Mouse (Mus musculus) brain, embryonic 18.5 days (tissue): ENCODE data around the gene St8sia4.

Experiments used
- DNase-seq: peaks from one replicate; pipeline ENCODE4 v3.0.0-alpha.2; 2012; ENCODE audit warnings: low read depth, low spot score

St8sia4 gene

GRCm38 (mm10) chr1:95667435-95668252, at the start of gene St8sia4:
TSS of gene St8sia4 (minus strand) at chr1:95667571.
- peak; percentile 86 for DNase-seq

- DNase-seq, result no peak
These were observed 41.8 kb upstream of the St8sia4 start for GRCm38 (mm10) chr1:95709181-95709580.

- no peak for DNase-seq
These were observed 32.5 kb upstream of the St8sia4 start for GRCm38 (mm10) chr1:95699903-95700302.

- DNase-seq, result no peak
These were observed 6.7 kb upstream of the St8sia4 start for GRCm38 (mm10) chr1:95674052-95674451.

GRCm38 (mm10) chr1:95668253-95668805, 958 bp upstream of the St8sia4 start:
- peak; percentile 10 for DNase-seq

GRCm38 (mm10) chr1:95666541-95667320, 640 bp downstream of the St8sia4 start:
- peak; percentile 3 for DNase-seq

- peak; percentile 24 for DNase-seq
These were observed 1.4 kb downstream of the St8sia4 start for GRCm38 (mm10) chr1:95665951-95666484.

- DNase-seq, result peak; percentile 14
These were observed 2.2 kb downstream of the St8sia4 start for GRCm38 (mm10) chr1:95664969-95665702.

- peak; percentile 8 for DNase-seq
These were observed 3.0 kb downstream of the St8sia4 start for GRCm38 (mm10) chr1:95664321-95664825.

- no peak for DNase-seq
These were observed 10.2 kb downstream of the St8sia4 start for GRCm38 (mm10) chr1:95657051-95657668.

- no peak for DNase-seq
These were observed 11.8 kb downstream of the St8sia4 start for GRCm38 (mm10) chr1:95655564-95655963.

GRCm38 (mm10) chr1:95653445-95653844, 13.9 kb downstream of the St8sia4 start:
- no peak for DNase-seq

- DNase-seq, result no peak
These were observed 23.1 kb downstream of the St8sia4 start for GRCm38 (mm10) chr1:95644292-95644691.

GRCm38 (mm10) chr1:95639001-95639400, 28.4 kb downstream of the St8sia4 start:
- DNase-seq, result no peak

- no peak for DNase-seq
These were observed 43.0 kb downstream of the St8sia4 start for GRCm38 (mm10) chr1:95624376-95624775.

GRCm38 (mm10) chr1:95618647-95619046, 48.7 kb downstream of the St8sia4 start:
- no peak for DNase-seq

GRCm38 (mm10) chr1:95618125-95618524, 49.2 kb downstream of the St8sia4 start:
- DNase-seq, result no peak

GRCm38 (mm10) chr1:95610017-95610416, 57.4 kb downstream of the St8sia4 start:
- no peak for DNase-seq

- no peak for DNase-seq
These were observed 58.3 kb downstream of the St8sia4 start for GRCm38 (mm10) chr1:95609045-95609444.

GRCm38 (mm10) chr1:95605458-95605857, 61.9 kb downstream of the St8sia4 start:
- DNase-seq, result no peak

- no peak for DNase-seq
These were observed 69.3 kb downstream of the St8sia4 start for GRCm38 (mm10) chr1:95598108-95598507.
